Mouse (Mus musculus) MEL (cell line): ENCODE measurements around the gene Gfra4. TPM values are rescaled to one million over a fixed set of nuclear protein-coding genes. Genes with fewer than 3 reads are reported as not detected.

Source experiments
- DNase-seq: peaks from one replicate; pipeline ENCODE4 v3.0.0; 2011; ENCODE audit warnings: low read depth, low spot score
- H3K27ac ChIP-seq: 2 replicates; pipeline ENCODE4 v1.5.1; 2012; ENCODE audit warnings: low read depth, mild to moderate bottlenecking, control low read depth, low read length, moderate library complexity; ENCODE audit not compliant: control insufficient read depth
- H3K27me3 ChIP-seq, 2 experiments: fragments of 150-350 bp in 1 of 2; sonication (generic) in 1 of 2; 2 replicates each; pipeline ENCODE4 v1.6.1; 2012; ENCODE audit warnings: low read length in 2 of 2, mild to moderate bottlenecking in 2 of 2, improper control_type of control experiment in 1 of 2, moderate library complexity in 1 of 2; ENCODE audit not compliant: insufficient read depth in 2 of 2, control insufficient read depth in 1 of 2
- H3K36me3 ChIP-seq, 2 experiments: 2 replicates each; pipeline ENCODE4 v1.6.1; 2012 to 2014; ENCODE audit warnings: low read length in 2 of 2, improper control_type of control experiment in 1 of 2, inconsistent platforms in 1 of 2, mild to moderate bottlenecking in 1 of 2; ENCODE audit not compliant: insufficient read depth in 2 of 2, control insufficient read depth in 1 of 2
- H3K4me1 ChIP-seq, 2 experiments: fragments of 150-350 bp in 1 of 2; sonication (generic) in 1 of 2; 2 replicates each; pipeline ENCODE4 v1.6.1; 2012; ENCODE audit warnings: low read length in 2 of 2, improper control_type of control experiment in 1 of 2, mild to moderate bottlenecking in 1 of 2; ENCODE audit not compliant: insufficient read depth in 2 of 2, control insufficient read depth in 1 of 2
- H3K4me3 ChIP-seq, 2 experiments: fragments of 150-350 bp in 1 of 2; sonication (generic) in 1 of 2; 2 replicates each; pipeline ENCODE4 v1.5.1; 2012; ENCODE audit warnings: low read depth in 2 of 2, low read length in 2 of 2, mild to moderate bottlenecking in 2 of 2, moderate library complexity in 2 of 2, control low read depth in 1 of 2, improper control_type of control experiment in 1 of 2; ENCODE audit not compliant: control insufficient read depth in 1 of 2, insufficient read depth in 1 of 2
- H3K79me2 ChIP-seq: 2 replicates; pipeline ENCODE4 v1.6.1; 2012; ENCODE audit warnings: mild to moderate bottlenecking, low read length, moderate library complexity; ENCODE audit not compliant: control insufficient read depth, poor library complexity, insufficient read depth
- H3K9ac ChIP-seq: 2 replicates; pipeline ENCODE4 v1.6.1; 2012; ENCODE audit warnings: low read depth, mild to moderate bottlenecking, control low read depth, low read length, moderate library complexity; ENCODE audit not compliant: control insufficient read depth, poor library complexity, severe bottlenecking
- H3K9me3 ChIP-seq: fragments of 150-350 bp; sonication (generic); replicated peaks from 2 replicates; pipeline ENCODE4 v1.6.1; 2012; ENCODE audit warnings: mild to moderate bottlenecking, low read length, improper control_type of control experiment, moderate library complexity; ENCODE audit not compliant: insufficient read depth
- CHD1 ChIP-seq: IDR thresholded peaks from 2 replicates; pipeline ENCODE4 v1.6.1; 2012; ENCODE audit warnings: low read depth, mild to moderate bottlenecking, inconsistent platforms, low read length, improper control_type of control experiment
- CTCF ChIP-seq, 3 experiments: IDR thresholded peaks in 2 of 3; conservative IDR thresholded peaks in 1 of 3; 2 replicates each; pipeline ENCODE4 v1.5.1; 2011 to 2012; ENCODE audit warnings: low read length in 3 of 3, low read depth in 2 of 3, mild to moderate bottlenecking in 2 of 3, improper control_type of control experiment in 1 of 3, inconsistent platforms in 1 of 3, mixed read lengths in 1 of 3, moderate library complexity in 1 of 3; ENCODE audit not compliant: control insufficient read depth in 1 of 3, insufficient read depth in 1 of 3, poor library complexity in 1 of 3, severe bottlenecking in 1 of 3
- EP300 ChIP-seq, 2 experiments: IDR thresholded peaks; 2 replicates each; pipeline ENCODE4 v1.6.1; 2011; ENCODE audit warnings: improper control_type of control experiment in 2 of 2, low read length in 2 of 2, low read depth in 1 of 2, mild to moderate bottlenecking in 1 of 2
- ETS1 ChIP-seq: IDR thresholded peaks from 2 replicates; pipeline ENCODE4 v1.6.1; 2012; ENCODE audit warnings: low read depth, mild to moderate bottlenecking, inconsistent platforms, low read length, improper control_type of control experiment, moderate library complexity
- GATA1 ChIP-seq: IDR thresholded peaks from 2 replicates; pipeline ENCODE4 v1.6.1; 2011; ENCODE audit warnings: low read depth, low read length, improper control_type of control experiment
- JUND ChIP-seq: IDR thresholded peaks from 2 replicates; pipeline ENCODE4 v1.6.1; 2011; ENCODE audit warnings: low read depth, mild to moderate bottlenecking, improper control_type of control experiment, low read length
- KAT2A ChIP-seq: conservative IDR thresholded peaks from 2 replicates; pipeline ENCODE4 v1.6.1; 2012; ENCODE audit warnings: low read depth, low read length, improper control_type of control experiment, inconsistent platforms
- MEF2A ChIP-seq: IDR thresholded peaks from 2 replicates; pipeline ENCODE4 v1.6.1; 2014; ENCODE audit warnings: low read depth, mild to moderate bottlenecking, inconsistent platforms, low read length, improper control_type of control experiment; ENCODE audit not compliant: poor library complexity, insufficient replicate concordance, severe bottlenecking; ENCODE audit errors: extremely low read depth
- MXI1 ChIP-seq: IDR thresholded peaks from 2 replicates; pipeline ENCODE4 v1.6.1; 2011; ENCODE audit warnings: mild to moderate bottlenecking, low read depth, low read length, improper control_type of control experiment
- NELFE ChIP-seq: IDR thresholded peaks from 2 replicates; pipeline ENCODE4 v1.6.1; 2011; ENCODE audit warnings: low read depth, low read length, improper control_type of control experiment
- POLR2A ChIP-seq, 2 experiments: IDR thresholded peaks; 2 replicates each; pipeline ENCODE4 v1.6.1; 2011 to 2012; ENCODE audit warnings: low read length in 2 of 2, mild to moderate bottlenecking in 2 of 2, control low read depth in 1 of 2, improper control_type of control experiment in 1 of 2, low read depth in 1 of 2, moderate library complexity in 1 of 2; ENCODE audit not compliant: control insufficient read depth in 1 of 2, insufficient read depth in 1 of 2, poor library complexity in 1 of 2
- POLR2AphosphoS5 ChIP-seq: IDR thresholded peaks from 2 replicates; pipeline ENCODE4 v1.6.1; 2012; ENCODE audit warnings: low read depth, borderline replicate concordance, mild to moderate bottlenecking, inconsistent platforms, low read length, moderate library complexity, mixed read lengths
- RCOR1 ChIP-seq: IDR thresholded peaks from 2 replicates; pipeline ENCODE4 v1.6.1; 2012; ENCODE audit warnings: low read depth, mild to moderate bottlenecking, inconsistent platforms, low read length, improper control_type of control experiment
- SIN3A ChIP-seq: IDR thresholded peaks from 2 replicates; pipeline ENCODE4 v1.6.1; 2012; ENCODE audit warnings: low read length, improper control_type of control experiment, inconsistent platforms
- TAL1 ChIP-seq: IDR thresholded peaks from 2 replicates; pipeline ENCODE4 v1.6.1; 2012; ENCODE audit warnings: mild to moderate bottlenecking, inconsistent platforms, low read length, moderate library complexity, mixed read lengths
- TBP ChIP-seq: IDR thresholded peaks from 2 replicates; pipeline ENCODE4 v1.8.0; 2011; ENCODE audit warnings: low read depth, low read length, improper control_type of control experiment
- USF1 ChIP-seq: IDR thresholded peaks from 2 replicates; pipeline ENCODE4 v1.6.1; 2014; ENCODE audit warnings: low read depth, mild to moderate bottlenecking, inconsistent platforms, low read length, improper control_type of control experiment, moderate library complexity
- ZKSCAN1 ChIP-seq: IDR thresholded peaks from 2 replicates; pipeline ENCODE4 v1.6.1; 2012; ENCODE audit warnings: low read depth, mild to moderate bottlenecking, inconsistent platforms, low read length, improper control_type of control experiment, moderate library complexity
- ZMIZ1 ChIP-seq: IDR thresholded peaks from 2 replicates; pipeline ENCODE4 v1.6.1; 2012; ENCODE audit warnings: low read depth, mild to moderate bottlenecking, inconsistent platforms, low read length, improper control_type of control experiment, moderate library complexity
- ZNF384 ChIP-seq: IDR thresholded peaks from 2 replicates; pipeline ENCODE4 v1.6.1; 2012; ENCODE audit warnings: low read depth, mild to moderate bottlenecking, inconsistent platforms, low read length, improper control_type of control experiment
- polyA plus RNA-seq, 2 experiments: library from polyadenylated mRNA; stranded (reverse) in 1 of 2; unstranded in 1 of 2; fragments of >175 nt in 1 of 2; fragments of >200 nt in 1 of 2; gene quantifications; 2 replicates each; pipeline versions ENCODE4 v1.2.1 to v1.2.4; 2012; ENCODE audit warnings: low replicate concordance in 2 of 2, low read depth in 1 of 2; ENCODE audit not compliant: insufficient read length in 2 of 2, insufficient read depth in 1 of 2, missing spikeins in 1 of 2
- total RNA-seq: library from RNA; depleted of rRNA; stranded (reverse); fragments of 300-350 nt; gene quantifications from 2 replicates; pipeline ENCODE4 v1.2.3, GENCODE M21; 2012

Gene Gfra4
- total and polyA plus RNA-seq, 3 experiments: not detected

DNA sequence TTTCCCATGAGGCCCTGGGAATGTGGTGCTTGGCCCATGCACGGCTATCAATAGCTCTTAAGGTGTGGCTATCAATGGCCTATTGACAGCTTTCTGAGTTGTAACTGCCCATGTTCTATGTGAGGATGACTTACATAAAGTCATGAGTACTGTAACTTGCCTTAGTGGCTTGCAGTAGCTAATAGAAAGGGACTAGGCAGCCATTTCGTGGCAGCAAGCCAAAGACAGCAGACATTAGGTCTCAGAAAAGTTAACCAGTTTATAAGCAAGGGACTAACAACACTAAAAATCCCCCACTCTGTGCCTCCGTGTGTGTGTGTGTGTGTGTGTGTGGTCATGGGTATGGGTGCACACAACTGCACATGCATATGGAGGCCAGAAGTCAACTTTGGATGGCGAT lies 41.3 kb upstream of the Gfra4 start:
- no peak for TF ChIP-seq JUND
- no peak for TF ChIP-seq EP300 (IDR thresholded peaks at IDR 0.05; ENCODE audit: low read depth in 1 of 2, low read length in 2 of 2)
- TF ChIP-seq CTCF (IDR thresholded peaks at IDR 0.05 in 2 of 3, conservative IDR thresholded peaks at IDR 0.05 in 1 of 3; ENCODE audit: control insufficient read depth in 1 of 3, insufficient read depth in 1 of 3, low read depth in 2 of 3, low read length in 3 of 3, poor library complexity in 1 of 3, severe bottlenecking in 1 of 3): no peak
- no peak for TF ChIP-seq ETS1
- TF ChIP-seq RCOR1: no peak
- TF ChIP-seq USF1: no peak
- no peak for TF ChIP-seq ZMIZ1
- TF ChIP-seq POLR2AphosphoS5: no peak
- H3K4me1 ChIP-seq: no peaks in the 10 kb centered on the region; a peak in 2 of 4 replicates
- H3K4me3 ChIP-seq: no peak overlapping the region
- H3K9me3 ChIP-seq: no peaks in the 10 kb centered on the region
- no peak for DNase-seq
- H3K36me3 ChIP-seq: no peaks in the 10 kb centered on the region
- no peaks in the 10 kb centered on the region for H3K79me2 ChIP-seq
- H3K27ac ChIP-seq: no peak overlapping the region
- no peaks in the 10 kb centered on the region for H3K27me3 ChIP-seq
- H3K9ac ChIP-seq: no peak overlapping the region

DNA sequence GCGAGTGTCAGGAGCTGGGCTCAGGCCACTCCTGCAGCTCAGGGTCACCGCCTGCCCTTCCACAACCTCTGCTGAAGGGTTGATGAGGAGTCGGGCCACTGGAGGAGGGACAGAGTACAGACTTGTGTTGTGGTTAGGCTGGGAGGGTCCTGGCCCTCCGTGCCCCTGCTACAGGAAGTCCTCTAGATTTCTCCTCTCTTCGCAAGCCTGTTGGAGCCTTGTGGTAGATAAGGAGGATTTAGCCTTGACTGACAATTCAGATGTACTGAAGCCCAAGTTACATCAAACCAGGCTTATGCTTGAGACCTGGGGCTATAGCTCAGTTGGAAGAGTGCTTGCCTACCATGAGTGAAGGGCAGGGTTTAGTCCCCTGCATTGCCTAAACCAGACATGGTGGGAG lies 37.6 kb upstream of the Gfra4 start:
- H3K36me3 ChIP-seq: no peaks in the 10 kb centered on the region
- no peak overlapping the region for H3K9ac ChIP-seq
- peaks cover 4% of the 10 kb centered on the region in 2 experiments; a peak in 3 of 4 replicates for H3K27me3 ChIP-seq
- TF ChIP-seq TBP (no peak), MXI1 (no peak), GATA1 (peak; percentile 50), ZNF384 (no peak), TAL1 (peak; percentile 52), POLR2A (IDR thresholded peaks at IDR 0.05; ENCODE audit: control insufficient read depth in 1 of 2, insufficient read depth in 1 of 2, low read depth in 1 of 2, low read length in 2 of 2, poor library complexity in 1 of 2) (no peak), NELFE (no peak), ETS1 (no peak), EP300 (IDR thresholded peaks at IDR 0.05; ENCODE audit: low read depth in 1 of 2, low read length in 2 of 2) (peak; percentile 23 to 30; a peak in 2 of 4 replicates), RCOR1 (peak; percentile 48), MEF2A (no peak)
- no peak overlapping the region for H3K4me3 ChIP-seq
- no peak overlapping the region for H3K27ac ChIP-seq
- no peaks in the 10 kb centered on the region; a peak in 1 of 4 replicates for H3K4me1 ChIP-seq
- peak; percentile 64 for DNase-seq
- no peaks in the 10 kb centered on the region for H3K9me3 ChIP-seq
- no peaks in the 10 kb centered on the region for H3K79me2 ChIP-seq

DNA sequence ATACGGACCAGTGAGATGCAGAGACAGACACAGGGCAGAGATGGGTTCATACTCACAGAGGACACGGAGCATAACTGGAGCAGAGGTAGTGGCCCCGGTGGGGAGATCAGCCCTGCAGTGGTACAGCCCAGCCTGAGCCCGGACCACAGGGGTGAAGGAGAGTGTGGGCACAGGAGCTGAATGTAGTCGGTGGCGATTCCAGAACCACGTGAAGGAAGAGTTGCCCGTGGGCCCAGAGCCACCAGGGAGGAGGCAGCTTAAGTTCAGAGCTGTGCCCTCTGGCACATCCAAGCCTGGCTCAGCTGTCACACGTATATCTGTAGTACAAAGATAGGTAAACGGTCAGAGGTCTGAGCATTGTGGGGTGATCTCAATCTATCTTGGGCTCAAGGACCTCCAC lies 29.6 kb upstream of the Gfra4 start:
- H3K27ac ChIP-seq: no peak overlapping the region
- no peak overlapping the region for H3K9ac ChIP-seq
- H3K4me1 ChIP-seq: no peaks in the 10 kb centered on the region
- H3K27me3 ChIP-seq: peaks cover 0 to 6% of the 10 kb centered on the region in 2 experiments; a peak in 2 of 4 replicates
- H3K36me3 ChIP-seq: no peaks in the 10 kb centered on the region
- no peaks in the 10 kb centered on the region for H3K9me3 ChIP-seq
- H3K4me3 ChIP-seq: no peak overlapping the region
- DNase-seq: no peak
- no peaks in the 10 kb centered on the region for H3K79me2 ChIP-seq
- TF ChIP-seq ZKSCAN1 (no peak), KAT2A (no peak), MEF2A (no peak), SIN3A (no peak), CTCF (IDR thresholded peaks at IDR 0.05 in 2 of 3, conservative IDR thresholded peaks at IDR 0.05 in 1 of 3; ENCODE audit: control insufficient read depth in 1 of 3, insufficient read depth in 1 of 3, low read depth in 2 of 3, low read length in 3 of 3, poor library complexity in 1 of 3, severe bottlenecking in 1 of 3) (no peak), CHD1 (no peak), GATA1 (no peak)
- TF ChIP-seq, all 39 proteins: peak for 0
